ENCODE assay signal across 8 mouse cellular contexts in the genomic region with DNA sequence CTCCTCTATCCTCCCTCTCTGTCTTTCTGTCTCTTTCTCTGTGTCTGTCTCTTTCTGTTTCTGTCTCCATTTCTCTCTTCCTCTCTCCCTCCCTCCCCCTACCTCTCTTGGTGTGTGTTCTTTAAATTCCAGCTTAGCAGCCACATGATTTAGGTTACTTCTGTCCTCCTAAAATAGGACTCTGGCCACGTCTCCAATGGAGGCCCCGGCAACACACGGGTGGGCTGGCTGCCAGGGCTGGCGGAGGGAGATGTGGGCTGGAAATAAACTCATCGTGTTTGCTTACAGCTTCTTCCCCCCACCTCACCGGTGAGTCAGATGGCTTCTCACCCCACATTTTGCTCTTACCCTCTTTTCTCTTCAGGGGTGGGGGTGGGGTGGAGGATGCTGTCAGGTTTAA.
A peak's percentile ranks its signal among the peaks of the same experiment; 100 is the strongest.
DNase-seq lines count a peak whose midpoint lies in the region; ATAC-seq and TF ChIP-seq lines count a peak whose summit lies in the region.

No protein-coding gene starts in this region.

- H3K4me3 ChIP-seq in forebrain, embryonic 10.5 days, result no peak overlapping the region
- H3K4me3 ChIP-seq in forebrain, embryonic 11.5 days (ENCODE audit: low read depth, low read length), result no peak overlapping the region
- no peak overlapping the region for H3K4me3 ChIP-seq in cerebellum, adult 2 months (replicated peaks; ENCODE audit: insufficient read depth, low read depth, low read length)
- H3K4me3 ChIP-seq in hindbrain, embryonic 12.5 days, result no peak overlapping the region

- ATAC-seq in forebrain, embryonic 11.5 days (replicated peaks; ENCODE audit: low FRiP score), result no peak
- ATAC-seq in hindbrain, embryonic 12.5 days (ENCODE audit: low FRiP score), result no peak
- no peak for ATAC-seq in granulocyte monocyte progenitor cell, adult 5-6 weeks (replicated peaks; ENCODE audit: poor library complexity, severe bottlenecking)

- no peak for TF ChIP-seq CTCF in cerebellum, adult 2 months (IDR thresholded peaks at IDR 0.05; ENCODE audit: borderline replicate concordance, insufficient read depth, low read depth, low read length)

- H3K27ac ChIP-seq in forebrain, embryonic 10.5 days, result peak overlapping the region; percentile 2; the same call in 1 of the 2 replicates
- H3K27ac ChIP-seq in forebrain, embryonic 11.5 days (ENCODE audit: low read depth, low read length), result no peak overlapping the region
- no peak overlapping the region for H3K27ac ChIP-seq in cerebellum, adult 2 months (ENCODE audit: insufficient read depth, low read length)
- H3K27ac ChIP-seq in hindbrain, embryonic 12.5 days, result 0 out of 2 replicates have a peak overlapping the region, but pooled peaks have one; percentile 23

- no peaks in the 10 kb centered on the region for H3K27me3 ChIP-seq in forebrain, embryonic 10.5 days (ENCODE audit: poor library complexity, severe bottlenecking)
- no peaks in the 10 kb centered on the region for H3K27me3 ChIP-seq in forebrain, embryonic 11.5 days (ENCODE audit: control insufficient read depth, insufficient read depth, low read length)
- no peaks in the 10 kb centered on the region for H3K27me3 ChIP-seq in cerebellum, adult 2 months (ENCODE audit: control insufficient read depth, insufficient read depth, low read length)
- no peaks in the 10 kb centered on the region for H3K27me3 ChIP-seq in hindbrain, embryonic 12.5 days

- H3K4me1 ChIP-seq in forebrain, embryonic 10.5 days, result peaks cover 16% of the 10 kb centered on the region
- H3K4me1 ChIP-seq in forebrain, embryonic 11.5 days (replicated peaks; ENCODE audit: control insufficient read depth, insufficient read depth, low read length), result no peaks in the 10 kb centered on the region
- peaks cover 12% of the 10 kb centered on the region for H3K4me1 ChIP-seq in cerebellum, adult 2 months (ENCODE audit: control insufficient read depth, insufficient read depth, low read length)
- H3K4me1 ChIP-seq in hindbrain, embryonic 12.5 days, result peaks cover 12% of the 10 kb centered on the region; the same call in 1 of the 2 replicates

- intact Hi-C loops in left cerebral cortex, postnatal 10 days (cut with DNase I), result loop anchor here (5.0 kb wide), 1 partner anchor 75 kb away; the partner anchor contains the start of gene Eif4g2

- no peaks in the 10 kb centered on the region for H3K36me3 ChIP-seq in forebrain, embryonic 10.5 days (replicated peaks)
- H3K36me3 ChIP-seq in forebrain, embryonic 11.5 days (ENCODE audit: control insufficient read depth, insufficient read depth, low read length), result no peaks in the 10 kb centered on the region
- H3K36me3 ChIP-seq in hindbrain, embryonic 12.5 days, result no peaks in the 10 kb centered on the region

- no peak overlapping the region for H3K9ac ChIP-seq in forebrain, embryonic 11.5 days (ENCODE audit: low read length)
- no peak overlapping the region for H3K9ac ChIP-seq in hindbrain, embryonic 12.5 days

- no peak for DNase-seq in forebrain, embryonic 10.5 days (ENCODE audit: extremely low spot score, low spot score)
- no peak for DNase-seq in forebrain, embryonic 11.5 days (ENCODE audit: low spot score)
- peak; percentile 71 to 80 for DNase-seq in cerebellum, adult 2 months
- DNase-seq in gastrocnemius, adult 18-20 months (ENCODE audit: low spot score), result peak; percentile 92
- peak; percentile 69 to 89 for DNase-seq in left cerebral cortex, postnatal 10 days (ENCODE audit: extremely low spot score in 1 of 2, low spot score in 2 of 2)
- DNase-seq in right cerebral cortex, adult 18-20 months, result peak; percentile 83

- no peak for TF ChIP-seq POLR2A in cerebellum, adult 2 months (IDR thresholded peaks at IDR 0.05; ENCODE audit: borderline replicate concordance, insufficient read depth, low read length)

- H3K4me2 ChIP-seq in forebrain, embryonic 11.5 days (ENCODE audit: low read depth, low read length, severe bottlenecking), result no peak overlapping the region
- H3K4me2 ChIP-seq in hindbrain, embryonic 12.5 days (replicated peaks), result no peak overlapping the region

- H3K9me3 ChIP-seq in forebrain, embryonic 10.5 days, result no peaks in the 10 kb centered on the region
- H3K9me3 ChIP-seq in forebrain, embryonic 11.5 days (ENCODE audit: control insufficient read depth, low read length), result no peaks in the 10 kb centered on the region
- H3K9me3 ChIP-seq in hindbrain, embryonic 12.5 days (replicated peaks), result no peaks in the 10 kb centered on the region

- WGBS in forebrain, embryonic 10.5 days, result 73% methylated on average over 6 of the region's 6 CpGs
- 71% methylated on average over 6 of the region's 6 CpGs for WGBS in forebrain, embryonic 11.5 days
- 3% methylated on average over 6 of the region's 6 CpGs for WGBS in cerebellum, adult 2 months
- WGBS in hindbrain, embryonic 12.5 days, result 61% methylated on average over 6 of the region's 6 CpGs

Comparison
In these comparisons a context has a peak if more than half of its experiments do, and no peak if none do; other contexts are left out.
1. H3K27ac ChIP-seq: peak in forebrain, embryonic 10.5 days (single experiment) and hindbrain, embryonic 12.5 days (single experiment); none in forebrain, embryonic 11.5 days (single experiment) and cerebellum, adult 2 months (single experiment).
2. DNase-seq: peak in cerebellum, adult 2 months (2 of 2), gastrocnemius, adult 18-20 months (single experiment), left cerebral cortex, postnatal 10 days (2 of 2) and right cerebral cortex, adult 18-20 months (single experiment); none in forebrain, embryonic 10.5 days (single experiment) and forebrain, embryonic 11.5 days (single experiment).